Mouse (Mus musculus) heart, postnatal 0 days (tissue): ENCODE data around the gene Rbfox3.

Experiments used
- CTCF ChIP-seq: IDR thresholded peaks from 2 replicates; pipeline ENCODE4 v1.5.1; 2016; ENCODE audit warnings: antibody characterized with exemption, control low read depth, low read depth
- EP300 ChIP-seq: IDR thresholded peaks from 2 replicates; pipeline ENCODE4 v1.6.1; 2016; ENCODE audit warnings: antibody characterized with exemption, low read depth

GRCm38 (mm10) chr11:118451211-118451610, 460.2 kb downstream of the Rbfox3 start:
- TF ChIP-seq CTCF (no peak), EP300 (no peak)
